Mouse (Mus musculus) testis, adult 2 months (tissue): ENCODE data around the gene Spcs2.

Source experiments
- CTCF ChIP-seq: fragments of 200-500 bp; IDR thresholded peaks from 2 replicates; pipeline ENCODE4 v1.5.1; 2012; ENCODE audit warnings: low read depth, mild to moderate bottlenecking, inconsistent platforms, low read length, moderate library complexity; ENCODE audit not compliant: control insufficient read depth, insufficient read depth, insufficient replicate concordance
- POLR2A ChIP-seq: fragments of 200-500 bp; IDR thresholded peaks from 2 replicates; pipeline ENCODE4 v1.6.1; 2012; ENCODE audit warnings: low read depth, mild to moderate bottlenecking, inconsistent platforms, low read length, moderate library complexity; ENCODE audit not compliant: control insufficient read depth

DNA sequence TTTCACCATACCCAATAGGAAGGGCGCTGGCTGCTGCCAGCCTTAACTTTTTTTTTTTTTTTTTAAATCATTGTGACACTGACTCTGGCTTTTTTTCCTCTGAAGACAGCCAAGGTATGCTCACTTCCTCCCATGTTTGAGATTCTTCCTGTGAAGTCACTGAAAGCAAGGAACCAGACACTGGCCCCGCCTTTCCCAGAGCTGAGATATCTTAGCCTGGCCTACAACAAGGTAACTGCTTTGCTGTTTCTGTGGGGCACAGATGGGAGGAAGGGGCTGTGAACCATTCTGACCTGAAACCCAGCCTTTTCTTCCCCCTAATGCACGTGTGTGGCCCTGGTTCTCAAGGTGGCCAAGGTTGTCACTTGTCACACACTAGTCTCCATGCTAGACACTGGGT, 43.1 kb upstream of the Spcs2 start:
- TF ChIP-seq POLR2A (peak; percentile 28; the same call in 1 of the 2 replicates), CTCF (no peak)
